Mouse (Mus musculus) C2C12 (cell line): Measurements from ENCODE around the gene Tmem184c. TPM values are rescaled to one million over a fixed set of nuclear protein-coding genes. Genes with fewer than 3 reads are reported as not detected.

Experiments
- H3K27me3 ChIP-seq: one replicate; pipeline ENCODE4 v1.6.1; 2011; ENCODE audit not compliant: control insufficient read depth, insufficient read depth, insufficient read length
- H3K36me3 ChIP-seq: one replicate; pipeline ENCODE4 v1.6.1; 2011; ENCODE audit not compliant: control insufficient read depth, insufficient read depth
- H3K4me3 ChIP-seq: one replicate; pipeline ENCODE4 v1.5.1; 2011; ENCODE audit warnings: mild to moderate bottlenecking, control low read depth; ENCODE audit not compliant: poor library complexity, insufficient read depth, severe bottlenecking
- H3K79me2 ChIP-seq: one replicate; pipeline ENCODE4 v1.6.1; 2011; ENCODE audit not compliant: control insufficient read depth, insufficient read depth
- H3K79me3 ChIP-seq: one replicate; pipeline ENCODE4 v1.6.1; 2011; ENCODE audit warnings: low read depth, control low read depth
- H3ac ChIP-seq: one replicate; pipeline ENCODE3; 2011; ENCODE audit warnings: low read depth; ENCODE audit not compliant: control insufficient read depth, insufficient read length
- CEBPB ChIP-seq: IDR thresholded peaks from one replicate; pipeline ENCODE4 v1.6.1; 2011; ENCODE audit warnings: low read depth, mild to moderate bottlenecking, control low read depth, moderate library complexity
- CTCF ChIP-seq: IDR thresholded peaks from one replicate; pipeline ENCODE4 v1.5.1; 2011; ENCODE audit not compliant: control insufficient read depth, insufficient read depth, insufficient read length
- FOSL1 ChIP-seq: IDR thresholded peaks from one replicate; pipeline ENCODE4 v1.8.0; 2011; ENCODE audit warnings: mild to moderate bottlenecking, low read length; ENCODE audit not compliant: poor library complexity, insufficient read depth, severe bottlenecking
- MAX ChIP-seq: IDR thresholded peaks from one replicate; pipeline ENCODE4 v1.6.1; 2011; ENCODE audit warnings: mild to moderate bottlenecking, control low read depth
- MYOD1 ChIP-seq: IDR thresholded peaks from one replicate; pipeline ENCODE4 v1.6.1; 2011; ENCODE audit warnings: low read depth; ENCODE audit not compliant: control insufficient read depth, insufficient read length
- MYOG ChIP-seq: IDR thresholded peaks from one replicate; pipeline ENCODE4 v1.6.1; 2011; ENCODE audit not compliant: control insufficient read depth, insufficient read length; ENCODE audit errors: extremely low read depth
- USF1 ChIP-seq: IDR thresholded peaks from one replicate; pipeline ENCODE4 v1.6.1; 2011; ENCODE audit warnings: low read depth, mild to moderate bottlenecking, control low read depth, moderate library complexity
- polyA plus RNA-seq: library from polyadenylated mRNA; unstranded; fragments of >200 nt; fragmentation: generic; extraction: Trizol; gene quantifications from one replicate; pipeline ENCODE4 v1.2.1, GENCODE M21; 2012; ENCODE audit warnings: missing spikeins

Gene Tmem184c
- polyA plus RNA-seq, 1 experiment: 8.3 TPM

GRCm38 (mm10) chr8:77617916-77618315, 7.4 kb upstream of the Tmem184c start:
- Histone ChIP-seq H3K36me3 (no peaks in the 10 kb centered on the region), H3K79me2 (no peaks in the 10 kb centered on the region), H3ac (no peak overlapping the region), H3K4me3 (no peak overlapping the region), H3K27me3 (peaks cover 5% of the 10 kb centered on the region), H3K79me3 (no peaks in the 10 kb centered on the region)
- TF ChIP-seq CTCF (no peak), MYOD1 (no peak), MAX (no peak), USF1 (no peak), FOSL1 (no peak), CEBPB (no peak), MYOG (no peak)

DNA sequence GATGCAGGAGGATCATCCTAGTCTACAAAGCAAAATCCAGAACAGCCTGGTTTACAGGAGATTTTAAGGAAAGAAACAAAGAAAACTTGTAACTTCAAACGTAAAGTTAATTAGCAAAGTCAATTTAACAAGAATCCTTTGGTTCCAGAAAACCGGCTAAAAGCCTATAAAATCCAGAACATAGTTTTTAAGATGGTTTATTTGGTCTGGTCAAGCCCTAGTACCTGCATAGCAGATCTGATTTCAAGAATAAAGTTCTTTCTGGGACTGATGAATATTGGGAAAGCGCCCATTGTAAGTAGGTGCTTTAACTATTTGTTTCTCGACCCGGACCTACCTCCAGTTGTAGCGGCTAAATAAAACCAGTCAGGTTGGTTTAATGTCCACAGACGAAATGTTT, 877 bp downstream of the Tmem184c start:
- Histone ChIP-seq H3ac (no peak overlapping the region), H3K27me3 (no peaks in the 10 kb centered on the region), H3K36me3 (peaks cover 16% of the 10 kb centered on the region), H3K4me3 (peak overlapping the region; percentile 69), H3K79me3 (peaks cover 9% of the 10 kb centered on the region), H3K79me2 (peaks cover 22% of the 10 kb centered on the region)
- TF ChIP-seq MAX: no peak
- no peak for TF ChIP-seq USF1
- TF ChIP-seq FOSL1: no peak
- TF ChIP-seq MYOG: no peak
- TF ChIP-seq CEBPB: no peak
- no peak for TF ChIP-seq CTCF
- no peak for TF ChIP-seq MYOD1

- Histone ChIP-seq H3K36me3 (peaks cover 22% of the 10 kb centered on the region), H3ac (no peak overlapping the region), H3K27me3 (no peaks in the 10 kb centered on the region)
These were observed 26.3 kb downstream of the Tmem184c start for GRCm38 (mm10) chr8:77584174-77584573.

GRCm38 (mm10) chr8:77577674-77578073, 32.8 kb downstream of the Tmem184c start:
- no peak for TF ChIP-seq MAX
- no peak for TF ChIP-seq MYOD1
- no peak for TF ChIP-seq MYOG
- no peak for TF ChIP-seq FOSL1
- TF ChIP-seq USF1: no peak
- no peak for TF ChIP-seq CTCF
- TF ChIP-seq CEBPB: no peak
- no peak overlapping the region for H3K4me3 ChIP-seq

More at GRCm38 (mm10) chr8:77584174-77584573, 26.3 kb downstream of the Tmem184c start:
- no peaks in the 10 kb centered on the region for H3K79me2 ChIP-seq
- no peak overlapping the region for H3K4me3 ChIP-seq
- no peaks in the 10 kb centered on the region for H3K79me3 ChIP-seq
- TF ChIP-seq CTCF (no peak), MYOG (no peak), FOSL1 (no peak), CEBPB (no peak), USF1 (no peak), MYOD1 (no peak), MAX (no peak)

GRCm38 (mm10) chr8:77574229-77574628, 36.3 kb downstream of the Tmem184c start:
- Histone ChIP-seq H3K36me3 (peaks cover 38% of the 10 kb centered on the region), H3K4me3 (no peak overlapping the region), H3K27me3 (no peaks in the 10 kb centered on the region), H3K79me2 (no peaks in the 10 kb centered on the region), H3ac (no peak overlapping the region), H3K79me3 (no peaks in the 10 kb centered on the region)
- no peak for TF ChIP-seq MYOD1
- no peak for TF ChIP-seq MAX
- no peak for TF ChIP-seq FOSL1
- no peak for TF ChIP-seq MYOG
- TF ChIP-seq CEBPB: no peak
- no peak for TF ChIP-seq CTCF
- no peak for TF ChIP-seq USF1

More at GRCm38 (mm10) chr8:77577674-77578073, 32.8 kb downstream of the Tmem184c start:
- Histone ChIP-seq H3ac (no peak overlapping the region), H3K27me3 (no peaks in the 10 kb centered on the region), H3K36me3 (peaks cover 42% of the 10 kb centered on the region), H3K79me2 (no peaks in the 10 kb centered on the region), H3K79me3 (no peaks in the 10 kb centered on the region)

- TF ChIP-seq MYOG (no peak), CEBPB (no peak), USF1 (no peak), CTCF (no peak), FOSL1 (no peak), MAX (no peak), MYOD1 (no peak)
- Histone ChIP-seq H3ac (no peak overlapping the region), H3K27me3 (no peaks in the 10 kb centered on the region), H3K79me2 (no peaks in the 10 kb centered on the region), H3K79me3 (no peaks in the 10 kb centered on the region), H3K36me3 (peaks cover 52% of the 10 kb centered on the region), H3K4me3 (no peak overlapping the region)
These were observed 49.1 kb downstream of the Tmem184c start for GRCm38 (mm10) chr8:77561441-77561840.

GRCm38 (mm10) chr8:77552491-77552890, 58.0 kb downstream of the Tmem184c start:
- no peak overlapping the region for H3ac ChIP-seq
- no peaks in the 10 kb centered on the region for H3K27me3 ChIP-seq
- TF ChIP-seq MAX (no peak), CTCF (no peak), FOSL1 (no peak), MYOG (no peak), MYOD1 (no peak)
- peaks cover 26% of the 10 kb centered on the region for H3K79me3 ChIP-seq
- no peak overlapping the region for H3K4me3 ChIP-seq
- H3K36me3 ChIP-seq: peaks cover 42% of the 10 kb centered on the region
- H3K79me2 ChIP-seq: peaks cover 51% of the 10 kb centered on the region
